Mouse (Mus musculus): ENCODE measurements around the gene Myo1g. TPM values are rescaled to one million over a fixed set of nuclear protein-coding genes. Genes with fewer than 3 reads are reported as not detected.

The Myo1g gene
- total and polyA plus RNA-seq, 2 experiments from 2014 or later, result 0.75 to 0.90 TPM

- 90% methylated on average over 4 of the region's 4 CpGs for WGBS
- no peaks in the 10 kb centered on the region for H3K27me3 ChIP-seq (ENCODE audit: insufficient read depth, low read length)
- no peak overlapping the region for H3K4me2 ChIP-seq (ENCODE audit: low read depth)
- H3K4me3 ChIP-seq (ENCODE audit: low read depth, low read length), result no peak overlapping the region
- ATAC-seq (no peak), DNase-seq (no peak)
- H3K4me1 ChIP-seq (ENCODE audit: insufficient read depth), result no peaks in the 10 kb centered on the region
- no peaks in the 10 kb centered on the region for H3K36me3 ChIP-seq (ENCODE audit: insufficient read depth)
- H3K9ac ChIP-seq, result no peak overlapping the region
- H3K27ac ChIP-seq (ENCODE audit: low read depth, low read length), result no peak overlapping the region
- TF ChIP-seq CTCF (IDR thresholded peaks at IDR 0.05; ENCODE audit: low read depth), result no peak
- no peaks in the 10 kb centered on the region for H3K9me3 ChIP-seq (ENCODE audit: low read length)
These were observed 40.7 kb upstream of the Myo1g start for GRCm38 (mm10) chr11:6561474-6561873.

- no peak for ATAC-seq
These were observed 40.0 kb upstream of the Myo1g start for GRCm38 (mm10) chr11:6560655-6561360.

GRCm38 (mm10) chr11:6559996-6560395, 39.2 kb upstream of the Myo1g start:
- no peak for DNase-seq
- Histone ChIP-seq H3K27ac (ENCODE audit: low read depth, low read length) (no peak overlapping the region), H3K4me2 (ENCODE audit: low read depth) (no peak overlapping the region), H3K27me3 (ENCODE audit: insufficient read depth, low read length) (no peaks in the 10 kb centered on the region), H3K4me3 (ENCODE audit: low read depth, low read length) (no peak overlapping the region), H3K4me1 (ENCODE audit: insufficient read depth) (no peaks in the 10 kb centered on the region), H3K9ac (no peak overlapping the region), H3K9me3 (ENCODE audit: low read length) (no peaks in the 10 kb centered on the region), H3K36me3 (ENCODE audit: insufficient read depth) (no peaks in the 10 kb centered on the region)
- 93% methylated on average over 2 of the region's 2 CpGs for WGBS
- no peak for ATAC-seq
- TF ChIP-seq CTCF (IDR thresholded peaks at IDR 0.05; ENCODE audit: low read depth), result no peak

More at GRCm38 (mm10) chr11:6560655-6561360, 40.0 kb upstream of the Myo1g start:
- Histone ChIP-seq H3K4me1 (ENCODE audit: insufficient read depth) (no peaks in the 10 kb centered on the region), H3K27me3 (ENCODE audit: insufficient read depth, low read length) (no peaks in the 10 kb centered on the region), H3K4me2 (ENCODE audit: low read depth) (no peak overlapping the region), H3K36me3 (ENCODE audit: insufficient read depth) (no peaks in the 10 kb centered on the region), H3K4me3 (ENCODE audit: low read depth, low read length) (no peak overlapping the region), H3K27ac (ENCODE audit: low read depth, low read length) (no peak overlapping the region), H3K9me3 (ENCODE audit: low read length) (no peaks in the 10 kb centered on the region), H3K9ac (no peak overlapping the region)
- DNase-seq, result no peak
- 90% methylated on average over 13 of the region's 13 CpGs for WGBS
- TF ChIP-seq CTCF (IDR thresholded peaks at IDR 0.05; ENCODE audit: low read depth), result no peak

GRCm38 (mm10) chr11:6558234-6558633, 37.5 kb upstream of the Myo1g start:
- Histone ChIP-seq H3K36me3 (ENCODE audit: insufficient read depth) (no peaks in the 10 kb centered on the region), H3K27ac (ENCODE audit: low read depth, low read length) (no peak overlapping the region), H3K4me1 (ENCODE audit: insufficient read depth) (no peaks in the 10 kb centered on the region), H3K9me3 (ENCODE audit: low read length) (no peaks in the 10 kb centered on the region), H3K27me3 (ENCODE audit: insufficient read depth, low read length) (no peaks in the 10 kb centered on the region), H3K9ac (no peak overlapping the region), H3K4me2 (ENCODE audit: low read depth) (no peak overlapping the region), H3K4me3 (ENCODE audit: low read depth, low read length) (no peak overlapping the region)
- no peak for TF ChIP-seq CTCF (IDR thresholded peaks at IDR 0.05; ENCODE audit: low read depth)
- whole genome bisulfite sequencing, result 89% methylated on average over 3 of the region's 3 CpGs
- ATAC-seq (no peak), DNase-seq (no peak)

GRCm38 (mm10) chr11:6550201-6550600, 29.4 kb upstream of the Myo1g start:
- Histone ChIP-seq H3K9me3 (ENCODE audit: low read length) (no peaks in the 10 kb centered on the region), H3K27ac (ENCODE audit: low read depth, low read length) (no peak overlapping the region), H3K4me2 (ENCODE audit: low read depth) (no peak overlapping the region), H3K36me3 (ENCODE audit: insufficient read depth) (no peaks in the 10 kb centered on the region), H3K27me3 (ENCODE audit: insufficient read depth, low read length) (no peaks in the 10 kb centered on the region), H3K4me3 (ENCODE audit: low read depth, low read length) (no peak overlapping the region), H3K4me1 (ENCODE audit: insufficient read depth) (peaks cover 7% of the 10 kb centered on the region), H3K9ac (no peak overlapping the region)
- 95% methylated on average over 3 of the region's 3 CpGs for WGBS
- ATAC-seq (no peak), DNase-seq (no peak)
- no peak for TF ChIP-seq CTCF (IDR thresholded peaks at IDR 0.05; ENCODE audit: low read depth)

GRCm38 (mm10) chr11:6549770-6550169, 29.0 kb upstream of the Myo1g start:
- TF ChIP-seq CTCF (IDR thresholded peaks at IDR 0.05; ENCODE audit: low read depth), result no peak
- no peak overlapping the region for H3K4me3 ChIP-seq (ENCODE audit: low read depth, low read length)
- 86% methylated on average over 2 of the region's 2 CpGs for WGBS
- peaks cover 7% of the 10 kb centered on the region for H3K4me1 ChIP-seq (ENCODE audit: insufficient read depth)
- no peaks in the 10 kb centered on the region for H3K27me3 ChIP-seq (ENCODE audit: insufficient read depth, low read length)
- no peak overlapping the region for H3K4me2 ChIP-seq (ENCODE audit: low read depth)
- H3K27ac ChIP-seq (ENCODE audit: low read depth, low read length), result no peak overlapping the region
- DNase-seq, result no peak
- no peaks in the 10 kb centered on the region for H3K9me3 ChIP-seq (ENCODE audit: low read length)
- no peak for ATAC-seq
- H3K9ac ChIP-seq, result no peak overlapping the region
- no peaks in the 10 kb centered on the region for H3K36me3 ChIP-seq (ENCODE audit: insufficient read depth)

- no peak for TF ChIP-seq CTCF (IDR thresholded peaks at IDR 0.05; ENCODE audit: low read depth)
- no peak for ATAC-seq
- Histone ChIP-seq H3K9ac (peak overlapping the region; percentile 75), H3K4me1 (ENCODE audit: insufficient read depth) (peaks cover 7% of the 10 kb centered on the region), H3K27ac (ENCODE audit: low read depth, low read length) (peak overlapping the region; percentile 89; the same call in 1 of the 2 replicates), H3K4me3 (ENCODE audit: low read depth, low read length) (peak overlapping the region; percentile 85), H3K27me3 (ENCODE audit: insufficient read depth, low read length) (no peaks in the 10 kb centered on the region), H3K36me3 (ENCODE audit: insufficient read depth) (no peaks in the 10 kb centered on the region), H3K4me2 (ENCODE audit: low read depth) (peak overlapping the region; percentile 61), H3K9me3 (ENCODE audit: low read length) (no peaks in the 10 kb centered on the region)
- no peak for DNase-seq
- WGBS, result 18% methylated on average over 6 of the region's 6 CpGs
These were observed 27.0 kb upstream of the Myo1g start for GRCm38 (mm10) chr11:6547696-6548325.
